Mouse (Mus musculus): ENCODE results near the gene Atp6v1f. TPM values are rescaled to one million over a fixed set of nuclear protein-coding genes. Genes with fewer than 3 reads are reported as not detected.

Gene Atp6v1f
- polyA plus RNA-seq, 2 experiments: 195 to 226 TPM

DNA sequence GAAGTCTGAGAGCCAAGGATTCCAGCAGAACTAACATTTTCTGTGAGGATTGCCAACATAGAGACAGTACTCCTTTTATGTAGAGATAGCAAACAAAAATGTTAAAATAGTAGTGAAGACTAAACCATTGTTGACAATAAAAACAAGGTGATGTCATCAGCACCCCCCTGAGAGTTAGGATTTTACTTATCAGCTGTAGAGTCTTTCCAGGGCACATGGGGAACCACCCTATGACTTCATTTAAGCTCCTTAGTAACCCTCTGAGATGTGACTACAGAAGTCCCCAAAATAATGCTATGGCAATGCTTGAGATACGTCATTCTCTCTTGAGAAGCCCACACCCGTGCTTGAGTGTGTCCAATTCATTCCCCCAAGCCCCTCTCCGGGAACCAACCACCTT is 4.1 kb upstream of the Atp6v1f start:
- Histone ChIP-seq H3K4me2 (replicated peaks; ENCODE audit: low read depth, low read length, severe bottlenecking) (no peak overlapping the region), H3K36me3 (ENCODE audit: control insufficient read depth, insufficient read depth, low read length) (peaks cover 21% of the 10 kb centered on the region), H3K9ac (ENCODE audit: low read depth, low read length, severe bottlenecking) (no peak overlapping the region), H3K9me3 (ENCODE audit: control insufficient read depth, low read length) (no peaks in the 10 kb centered on the region), H3K4me3 (replicated peaks; ENCODE audit: low read length) (no peak overlapping the region), H3K27me3 (ENCODE audit: control insufficient read depth, insufficient read depth, low read length) (no peaks in the 10 kb centered on the region), H3K27ac (replicated peaks; ENCODE audit: low read depth, low read length) (no peak overlapping the region), H3K4me1 (ENCODE audit: control insufficient read depth, insufficient read depth, low read length) (peaks cover 2% of the 10 kb centered on the region)
- DNase-seq (ENCODE audit: low spot score): no peak
- no peak for TF ChIP-seq POLR2A (IDR thresholded peaks at IDR 0.05; ENCODE audit: borderline replicate concordance, extremely low read depth, insufficient read depth, insufficient read length)
- no peak for ATAC-seq (ENCODE audit: low FRiP score, low read depth)
- 81% methylated on average over 3 of the region's 3 CpGs for WGBS

DNA sequence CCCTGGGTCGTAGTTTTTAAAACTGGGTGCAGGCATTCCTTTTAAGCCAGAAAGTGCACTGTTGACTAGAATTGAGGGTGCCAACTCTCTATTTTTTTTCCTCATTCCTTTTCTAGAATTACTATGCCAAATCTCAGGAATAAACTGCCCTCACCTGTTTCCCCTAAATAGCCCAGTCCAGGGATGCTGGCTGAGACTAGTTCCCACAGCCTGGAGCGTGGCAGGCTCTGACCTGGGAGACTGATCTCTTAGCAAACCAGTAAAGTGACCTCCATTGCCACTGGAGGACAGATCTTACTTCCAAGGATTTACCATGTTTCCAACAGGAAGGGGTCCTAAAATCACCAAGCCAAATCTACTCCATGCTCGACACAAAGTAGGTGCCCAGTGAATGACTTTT is 1.3 kb downstream of the Atp6v1f start:
- 83% methylated on average over 3 of the region's 3 CpGs for WGBS
- peak overlapping the region; percentile 68; the same call in 1 of the 2 replicates for H3K4me3 ChIP-seq (replicated peaks; ENCODE audit: low read length)

DNA sequence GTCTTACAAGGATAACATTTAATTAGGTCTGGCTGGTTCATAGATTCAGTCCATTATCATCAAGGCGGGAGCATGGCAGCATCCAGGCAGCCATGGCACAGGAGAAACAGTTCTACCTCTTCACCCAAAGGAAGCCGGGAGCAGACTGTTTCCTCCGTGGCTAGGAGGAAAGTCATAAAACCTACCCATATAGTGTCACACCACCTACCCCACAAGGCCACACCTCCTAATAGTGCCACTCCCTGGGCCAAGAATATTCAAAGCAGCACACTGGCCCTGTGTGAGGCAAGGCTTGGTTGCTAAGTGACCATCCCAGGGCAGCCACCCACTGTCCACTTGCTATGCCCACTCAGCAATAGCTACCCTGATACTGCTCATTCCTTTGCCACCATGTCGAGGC is 3.6 kb downstream of the Atp6v1f start, which contains the start of gene Atp6v1fnb:
Atp6v1fnb (plus strand) TSS at position 301 of the 400 bp plus-strand sequence.
- no peaks in the 10 kb centered on the region for H3K9me3 ChIP-seq (ENCODE audit: control insufficient read depth, low read length)
- peaks cover 13% of the 10 kb centered on the region for H3K36me3 ChIP-seq (ENCODE audit: control insufficient read depth, insufficient read depth, low read length)
- ATAC-seq (ENCODE audit: low FRiP score, low read depth) (no peak), DNase-seq (ENCODE audit: low spot score) (no peak)
- H3K9ac ChIP-seq (ENCODE audit: low read depth, low read length, severe bottlenecking): no peak within 1 kb of the TSS
- no peak for TF ChIP-seq POLR2A (IDR thresholded peaks at IDR 0.05; ENCODE audit: borderline replicate concordance, extremely low read depth, insufficient read depth, insufficient read length)
- H3K4me2 ChIP-seq (replicated peaks; ENCODE audit: low read depth, low read length, severe bottlenecking): no peak within 1 kb of the TSS
- no peaks in the 10 kb centered on the region for H3K27me3 ChIP-seq (ENCODE audit: control insufficient read depth, insufficient read depth, low read length)
- H3K4me3 ChIP-seq (replicated peaks; ENCODE audit: low read length): no peak within 1 kb of the TSS
- WGBS: 93% methylated on average over 4 of the region's 4 CpGs
- H3K27ac ChIP-seq (replicated peaks; ENCODE audit: low read depth, low read length): no peak within 1 kb of the TSS
- peaks cover 11% of the 10 kb centered on the region for H3K4me1 ChIP-seq (ENCODE audit: control insufficient read depth, insufficient read depth, low read length)

More for the DNA sequence above, 1.3 kb downstream of the Atp6v1f start:
- Histone ChIP-seq H3K4me1 (ENCODE audit: control insufficient read depth, insufficient read depth, low read length) (peaks cover 10% of the 10 kb centered on the region), H3K36me3 (ENCODE audit: control insufficient read depth, insufficient read depth, low read length) (peaks cover 13% of the 10 kb centered on the region), H3K27ac (replicated peaks; ENCODE audit: low read depth, low read length) (no peak overlapping the region), H3K9me3 (ENCODE audit: control insufficient read depth, low read length) (no peaks in the 10 kb centered on the region), H3K9ac (ENCODE audit: low read depth, low read length, severe bottlenecking) (0 out of 2 replicates have a peak overlapping the region, but pooled peaks have one; percentile 65), H3K27me3 (ENCODE audit: control insufficient read depth, insufficient read depth, low read length) (no peaks in the 10 kb centered on the region), H3K4me2 (replicated peaks; ENCODE audit: low read depth, low read length, severe bottlenecking) (peak overlapping the region; percentile 59; the same call in 1 of the 2 replicates)
- TF ChIP-seq POLR2A (IDR thresholded peaks at IDR 0.05; ENCODE audit: borderline replicate concordance, extremely low read depth, insufficient read depth, insufficient read length): no peak
- ATAC-seq (ENCODE audit: low FRiP score, low read depth): no peak
- no peak for DNase-seq (ENCODE audit: low spot score)

DNA sequence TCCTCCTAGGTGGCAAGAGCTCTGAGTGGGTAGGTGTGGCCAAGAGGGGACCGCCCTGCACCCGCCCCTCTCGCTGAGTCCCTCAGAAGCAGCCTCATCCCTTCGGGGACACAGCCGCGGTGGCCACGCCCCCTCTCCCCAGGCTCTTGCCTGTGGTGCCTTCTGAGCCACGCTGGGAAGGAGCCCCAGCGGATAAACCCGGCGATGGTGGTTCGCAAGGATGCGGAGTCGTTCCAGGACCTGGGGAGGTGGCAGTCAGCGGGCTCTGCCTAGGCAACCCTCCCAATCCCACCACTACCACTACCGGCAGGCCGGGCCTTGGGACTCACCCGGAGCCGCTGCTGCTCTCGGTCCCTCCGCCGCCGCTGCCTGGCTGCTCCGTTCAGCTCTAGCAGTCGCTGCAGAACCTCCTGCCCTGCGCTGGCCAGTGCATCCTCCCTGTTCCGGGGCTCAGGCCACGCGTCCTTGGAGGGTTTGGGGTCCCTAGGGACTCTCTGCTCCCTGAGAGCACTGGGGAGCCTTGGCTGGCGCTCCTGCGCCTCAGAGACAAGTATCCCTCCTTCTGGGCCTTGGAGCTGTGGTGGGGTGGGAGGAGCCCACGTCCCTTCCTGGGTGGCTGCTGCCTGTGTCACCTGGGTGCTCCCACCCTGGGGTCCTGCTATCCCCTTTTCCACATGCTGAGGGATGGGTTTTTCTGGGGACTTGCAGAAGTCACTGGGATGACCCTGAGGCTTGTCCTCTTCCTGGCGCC is 6.6 kb downstream of the Atp6v1f start:
- Histone ChIP-seq H3K9me3 (ENCODE audit: control insufficient read depth, low read length) (no peaks in the 10 kb centered on the region), H3K4me1 (ENCODE audit: control insufficient read depth, insufficient read depth, low read length) (peaks cover 3% of the 10 kb centered on the region; the same call in 1 of the 2 replicates), H3K27ac (replicated peaks; ENCODE audit: low read depth, low read length) (no peak overlapping the region), H3K27me3 (ENCODE audit: control insufficient read depth, insufficient read depth, low read length) (no peaks in the 10 kb centered on the region), H3K4me3 (replicated peaks; ENCODE audit: low read length) (peak overlapping the region; percentile 35), H3K4me2 (replicated peaks; ENCODE audit: low read depth, low read length, severe bottlenecking) (peak overlapping the region; percentile 53), H3K9ac (ENCODE audit: low read depth, low read length, severe bottlenecking) (peak overlapping the region; percentile 39), H3K36me3 (ENCODE audit: control insufficient read depth, insufficient read depth, low read length) (peaks cover 13% of the 10 kb centered on the region)
- no peak for TF ChIP-seq POLR2A (IDR thresholded peaks at IDR 0.05; ENCODE audit: borderline replicate concordance, extremely low read depth, insufficient read depth, insufficient read length)
- ATAC-seq (ENCODE audit: low FRiP score, low read depth) (peak; percentile 77), DNase-seq (ENCODE audit: low spot score) (peak; percentile 68)
- 4% methylated on average over 28 of the region's 33 CpGs for WGBS

DNA sequence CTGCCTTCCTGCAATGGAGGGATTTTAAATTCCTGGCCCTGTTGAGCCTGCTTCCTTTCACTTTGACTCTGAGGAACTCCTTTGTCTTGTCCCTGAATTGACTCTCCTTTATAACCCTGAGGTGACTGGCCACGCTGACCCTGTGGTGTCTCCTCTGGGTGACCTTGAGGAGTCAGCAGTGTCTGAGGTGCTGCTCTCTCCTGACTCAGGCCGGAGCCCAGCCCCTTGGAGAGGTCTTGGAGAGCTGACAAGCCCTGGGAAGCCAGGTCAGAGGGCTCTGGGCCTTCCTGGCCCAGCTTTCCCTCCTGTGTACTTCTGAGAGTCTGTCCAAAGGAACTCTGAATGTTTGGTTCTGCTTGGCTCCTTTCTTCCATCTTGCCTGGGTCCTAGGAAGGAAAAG is 7.2 kb downstream of the Atp6v1f start:
- TF ChIP-seq POLR2A (IDR thresholded peaks at IDR 0.05; ENCODE audit: borderline replicate concordance, extremely low read depth, insufficient read depth, insufficient read length): no peak
- Histone ChIP-seq H3K9ac (ENCODE audit: low read depth, low read length, severe bottlenecking) (no peak overlapping the region), H3K9me3 (ENCODE audit: control insufficient read depth, low read length) (no peaks in the 10 kb centered on the region), H3K27me3 (ENCODE audit: control insufficient read depth, insufficient read depth, low read length) (no peaks in the 10 kb centered on the region), H3K4me2 (replicated peaks; ENCODE audit: low read depth, low read length, severe bottlenecking) (no peak overlapping the region), H3K4me1 (ENCODE audit: control insufficient read depth, insufficient read depth, low read length) (peaks cover 3% of the 10 kb centered on the region; the same call in 1 of the 2 replicates), H3K27ac (replicated peaks; ENCODE audit: low read depth, low read length) (no peak overlapping the region), H3K36me3 (ENCODE audit: control insufficient read depth, insufficient read depth, low read length) (peaks cover 13% of the 10 kb centered on the region), H3K4me3 (replicated peaks; ENCODE audit: low read length) (no peak overlapping the region)
- WGBS: 72% methylated on average over 2 of the region's 2 CpGs
- DNase-seq (ENCODE audit: low spot score) (no peak), ATAC-seq (ENCODE audit: low FRiP score, low read depth) (no peak)

All from limb, embryonic 14.5 days (tissue).